Mouse (Mus musculus) thymus, adult 2 months (tissue): ENCODE data around the gene Fcho1.
"Not testable (repeated sequence)": the region's sequence is repeated elsewhere in the genome, so short reads cannot be mapped to it uniquely, and the experiment has no call there.

Experiments
- CTCF ChIP-seq: fragments of 200-500 bp; IDR thresholded peaks from 2 replicates; pipeline ENCODE4 v1.5.1; 2012; ENCODE audit warnings: mild to moderate bottlenecking, control low read depth, low read length, moderate library complexity, borderline replicate concordance; ENCODE audit not compliant: control insufficient read depth, poor library complexity, insufficient read depth; ENCODE audit errors: extremely low read depth
- POLR2A ChIP-seq: fragments of 200-500 bp; IDR thresholded peaks from 2 replicates; pipeline ENCODE4 v1.6.1; 2012; ENCODE audit warnings: mild to moderate bottlenecking, low read length, control low read depth, moderate library complexity; ENCODE audit not compliant: control insufficient read depth, poor library complexity, insufficient read depth; ENCODE audit errors: extremely low read depth

DNA sequence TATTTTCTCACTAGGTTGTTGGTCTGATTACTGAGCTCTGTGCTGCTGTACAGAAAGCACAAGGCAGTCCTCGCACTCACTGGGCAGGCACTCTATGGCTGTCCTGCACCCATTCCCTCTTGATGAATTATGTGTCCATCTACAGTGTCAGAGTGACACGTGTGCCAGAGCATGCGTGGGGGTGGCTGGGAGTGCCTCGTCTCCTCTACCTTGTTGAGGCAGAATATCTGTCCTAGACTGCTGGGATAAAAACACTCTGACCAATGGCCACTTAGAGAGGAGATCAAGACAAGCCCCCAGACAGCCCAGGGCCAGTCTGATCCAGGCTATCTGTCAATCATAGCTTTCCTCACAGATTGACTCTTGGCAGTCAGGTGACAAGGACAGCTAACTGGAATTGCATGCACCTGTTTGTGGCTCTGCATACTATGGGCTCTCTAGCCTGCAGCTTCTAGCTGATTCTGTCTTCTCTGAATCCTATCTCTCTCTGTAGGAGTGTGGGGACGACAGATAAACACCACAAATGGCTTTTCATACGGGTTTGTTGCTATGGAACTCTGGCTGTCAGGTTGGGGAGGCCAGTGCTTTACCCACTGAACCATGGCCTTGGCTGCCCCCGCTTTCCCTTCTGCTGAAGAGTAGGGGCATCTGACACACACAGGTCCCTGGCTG, 27.5 kb upstream of the Fcho1 start:
- TF ChIP-seq POLR2A, CTCF: not testable (repeated sequence)
